Mouse (Mus musculus) ES-E14 (cell line): Measurements from ENCODE around the gene Shisa8. TPM values are rescaled to one million over a fixed set of nuclear protein-coding genes. Genes with fewer than 3 reads are reported as not detected.
A peak's percentile ranks its signal among the peaks of the same experiment; 100 is the strongest.

Experiments used
- DNase-seq: peaks from one replicate; pipeline ENCODE4 v3.0.0-alpha.2; 2013; ENCODE audit warnings: low read depth, low spot score
- H3K27ac ChIP-seq: 2 replicates; pipeline ENCODE4 v1.5.1; 2012; ENCODE audit warnings: low read depth, mild to moderate bottlenecking, low read length, moderate library complexity, mixed read lengths; ENCODE audit not compliant: poor library complexity, insufficient read depth, severe bottlenecking
- H3K36me3 ChIP-seq: 2 replicates; pipeline ENCODE4 v1.6.1; 2012; ENCODE audit warnings: mild to moderate bottlenecking, low read length, moderate library complexity, mixed read lengths; ENCODE audit not compliant: control insufficient read depth, poor library complexity, insufficient read depth, severe bottlenecking
- H3K4me1 ChIP-seq, 2 experiments: fragments of 150-350 bp in 1 of 2; sonication (generic) in 1 of 2; 2 replicates each; pipeline ENCODE4 v1.6.1; 2012; ENCODE audit warnings: low read length in 2 of 2, mild to moderate bottlenecking in 1 of 2, mixed read lengths in 1 of 2; ENCODE audit not compliant: control insufficient read depth in 2 of 2, insufficient read depth in 2 of 2, poor library complexity in 1 of 2
- H3K4me3 ChIP-seq, 2 experiments: fragments of 150-350 bp in 1 of 2; sonication (generic) in 1 of 2; 2 replicates each; pipeline ENCODE4 v1.5.1; 2012; ENCODE audit warnings: low read length in 2 of 2, low read depth in 1 of 2, mild to moderate bottlenecking in 1 of 2, mixed read lengths in 1 of 2; ENCODE audit not compliant: insufficient read depth in 1 of 2, poor library complexity in 1 of 2, severe bottlenecking in 1 of 2
- H3K9ac ChIP-seq: 2 replicates; pipeline ENCODE4 v1.6.1; 2012; ENCODE audit warnings: low read depth, mild to moderate bottlenecking, low read length, mixed read lengths; ENCODE audit not compliant: poor library complexity, insufficient read depth, severe bottlenecking
- H3K9me3 ChIP-seq: fragments of 150-350 bp; sonication (generic); 2 replicates; pipeline ENCODE4 v1.6.1; 2012; ENCODE audit warnings: low read depth, mild to moderate bottlenecking, low read length; ENCODE audit not compliant: control insufficient read depth, insufficient read depth
- CHD2 ChIP-seq: IDR thresholded peaks from 2 replicates; pipeline ENCODE4 v1.6.1; 2014; ENCODE audit warnings: mild to moderate bottlenecking, low read depth, low read length, inconsistent platforms
- HCFC1 ChIP-seq: IDR thresholded peaks from 2 replicates; pipeline ENCODE4 v1.6.1; 2012; ENCODE audit warnings: low read length, inconsistent platforms, borderline replicate concordance; ENCODE audit not compliant: insufficient read depth
- MAFK ChIP-seq: IDR thresholded peaks from 2 replicates; pipeline ENCODE4 v1.6.1; 2014; ENCODE audit warnings: mild to moderate bottlenecking, low read depth, low read length, inconsistent platforms; ENCODE audit not compliant: insufficient read depth
- ZC3H11A ChIP-seq: IDR thresholded peaks from 2 replicates; pipeline ENCODE4 v1.6.1; 2012; ENCODE audit warnings: low read depth, mild to moderate bottlenecking, inconsistent platforms, low read length, borderline replicate concordance
- ZNF384 ChIP-seq: IDR thresholded peaks from 2 replicates; pipeline ENCODE4 v1.6.1; 2012; ENCODE audit warnings: low read depth, low read length, inconsistent platforms
- in situ Hi-C, 2 experiments: fragments of 600-800 bp; cut with MboI; formaldehyde crosslinking; loops; one replicate each; pipeline ENCODE4 v1.15.1; 2025; ENCODE audit warnings: low sequenced_read_pairs in 2 of 2, inconsistent platforms in 1 of 2; ENCODE audit not compliant: unreplicated experiment in 2 of 2
- total RNA-seq: library from RNA; depleted of rRNA; stranded (reverse); fragments of 300-350 nt; gene quantifications from 2 replicates; pipeline ENCODE4 v1.2.3, GENCODE M21; 2012

Gene Shisa8
- total RNA-seq, 1 experiment = 4.1 TPM

- Histone ChIP-seq H3K9ac (peak overlapping the region; percentile 76; the same call in 1 of the 2 replicates), H3K9me3 (no peaks in the 10 kb centered on the region), H3K36me3 (peaks cover 20% of the 10 kb centered on the region), H3K4me3 (peak overlapping the region; percentile 32 to 40), H3K4me1 (peaks cover 15 to 40% of the 10 kb centered on the region in 2 experiments), H3K27ac (peak overlapping the region; percentile 56; the same call in 1 of the 2 replicates)
- in situ Hi-C loops = no loop called here
- TF ChIP-seq HCFC1 (no peak), ZC3H11A (no peak), ZNF384 (no peak), MAFK (no peak), CHD2 (no peak)
- DNase-seq = no peak
These were observed 46.1 kb downstream of the Shisa8 start for GRCm38 (mm10) chr15:82166240-82167100.

GRCm38 (mm10) chr15:82165332-82166239, 47.0 kb downstream of the Shisa8 start:
- in situ Hi-C loops = no loop called here
- DNase-seq = peak; percentile 74
- Histone ChIP-seq H3K9me3 (no peaks in the 10 kb centered on the region), H3K9ac (peak overlapping the region; percentile 23; the same call in 1 of the 2 replicates), H3K27ac (peak overlapping the region; percentile 56; the same call in 1 of the 2 replicates), H3K4me1 (peaks cover 17 to 39% of the 10 kb centered on the region in 2 experiments), H3K4me3 (peak overlapping the region in 1 of 2 experiments; percentile 11; a peak in 1 of 4 replicates), H3K36me3 (peaks cover 13% of the 10 kb centered on the region)
- TF ChIP-seq ZC3H11A = no peak
- TF ChIP-seq ZNF384 = no peak
- TF ChIP-seq CHD2 = no peak
- TF ChIP-seq MAFK = no peak
- no peak for TF ChIP-seq HCFC1

GRCm38 (mm10) chr15:82164496-82164895, 48.1 kb downstream of the Shisa8 start:
- H3K4me1 ChIP-seq = peaks cover 17 to 35% of the 10 kb centered on the region in 2 experiments

GRCm38 (mm10) chr15:82164061-82164399, 48.6 kb downstream of the Shisa8 start:
- Histone ChIP-seq H3K27ac (no peak overlapping the region; the same call in 1 of the 2 replicates), H3K9ac (no peak overlapping the region)

More at GRCm38 (mm10) chr15:82164496-82164895, 48.1 kb downstream of the Shisa8 start:
- H3K9ac ChIP-seq = peak overlapping the region; percentile 2; the same call in 1 of the 2 replicates
- H3K9me3 ChIP-seq = no peaks in the 10 kb centered on the region
- peaks cover 7% of the 10 kb centered on the region; the same call in 1 of the 2 replicates for H3K36me3 ChIP-seq
- no peak overlapping the region; the same call in 1 of the 2 replicates for H3K27ac ChIP-seq
- peak overlapping the region in 1 of 2 experiments; percentile 15; a peak in 1 of 4 replicates for H3K4me3 ChIP-seq
- TF ChIP-seq ZC3H11A (no peak), MAFK (no peak), HCFC1 (no peak), ZNF384 (no peak), CHD2 (no peak)
- in situ Hi-C loops = no loop called here
- no peak for DNase-seq

More at GRCm38 (mm10) chr15:82164061-82164399, 48.6 kb downstream of the Shisa8 start:
- Histone ChIP-seq H3K9me3 (no peaks in the 10 kb centered on the region), H3K4me3 (no peak overlapping the region), H3K36me3 (peaks cover 7% of the 10 kb centered on the region; the same call in 1 of the 2 replicates), H3K4me1 (peaks cover 13 to 37% of the 10 kb centered on the region in 2 experiments)
- no peak for DNase-seq
- TF ChIP-seq ZNF384 (no peak), HCFC1 (no peak), MAFK (no peak), CHD2 (no peak), ZC3H11A (no peak)
- in situ Hi-C loops = no loop called here
